Mouse (Mus musculus) MEL (cell line): ENCODE results near the gene Mprip.

Experiments
- CTCF ChIP-seq, 3 experiments: IDR thresholded peaks in 2 of 3; conservative IDR thresholded peaks in 1 of 3; 2 replicates each; pipeline ENCODE4 v1.5.1; 2011 to 2012; ENCODE audit warnings: low read length in 3 of 3, low read depth in 2 of 3, mild to moderate bottlenecking in 2 of 3, improper control_type of control experiment in 1 of 3, inconsistent platforms in 1 of 3, mixed read lengths in 1 of 3, moderate library complexity in 1 of 3; ENCODE audit not compliant: control insufficient read depth in 1 of 3, insufficient read depth in 1 of 3, poor library complexity in 1 of 3, severe bottlenecking in 1 of 3
- HCFC1 ChIP-seq: IDR thresholded peaks from 2 replicates; pipeline ENCODE4 v1.6.1; 2012; ENCODE audit warnings: low read depth, mild to moderate bottlenecking, inconsistent platforms, low read length, improper control_type of control experiment, moderate library complexity
- MYB ChIP-seq: IDR thresholded peaks from 2 replicates; pipeline ENCODE4 v1.6.1; 2011; ENCODE audit warnings: mild to moderate bottlenecking, low read depth, low read length, improper control_type of control experiment
- NELFE ChIP-seq: IDR thresholded peaks from 2 replicates; pipeline ENCODE4 v1.6.1; 2011; ENCODE audit warnings: low read depth, low read length, improper control_type of control experiment
- POLR2A ChIP-seq, 2 experiments: IDR thresholded peaks; 2 replicates each; pipeline ENCODE4 v1.6.1; 2011 to 2012; ENCODE audit warnings: low read length in 2 of 2, mild to moderate bottlenecking in 2 of 2, control low read depth in 1 of 2, improper control_type of control experiment in 1 of 2, low read depth in 1 of 2, moderate library complexity in 1 of 2; ENCODE audit not compliant: control insufficient read depth in 1 of 2, insufficient read depth in 1 of 2, poor library complexity in 1 of 2
- POLR2AphosphoS2 ChIP-seq: IDR thresholded peaks from 2 replicates; pipeline ENCODE4 v1.6.1; 2011; ENCODE audit warnings: low read length, improper control_type of control experiment
- USF1 ChIP-seq: IDR thresholded peaks from 2 replicates; pipeline ENCODE4 v1.6.1; 2014; ENCODE audit warnings: low read depth, mild to moderate bottlenecking, inconsistent platforms, low read length, improper control_type of control experiment, moderate library complexity
- ZC3H11A ChIP-seq: IDR thresholded peaks from 2 replicates; pipeline ENCODE4 v1.6.1; 2012; ENCODE audit warnings: low read depth, mild to moderate bottlenecking, inconsistent platforms, low read length, improper control_type of control experiment

DNA sequence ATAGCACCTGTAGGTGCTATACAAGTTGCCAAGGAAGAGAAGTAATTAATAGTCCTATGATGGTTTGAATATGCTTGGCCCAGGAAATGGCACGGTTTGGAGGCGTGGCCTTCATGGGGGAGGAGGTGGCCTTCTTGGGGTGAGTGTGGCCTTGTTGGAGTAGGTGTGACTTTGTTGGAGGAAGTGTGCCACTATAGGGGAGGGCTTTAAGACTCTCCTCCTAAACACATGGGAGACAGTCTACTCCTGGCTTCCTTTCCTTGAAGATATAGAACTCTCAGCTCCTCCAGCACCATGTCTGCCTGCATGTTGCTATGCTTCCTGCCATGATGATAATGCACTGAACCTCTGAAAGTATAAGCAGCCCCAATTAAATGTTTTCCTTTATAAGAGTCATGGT lies 8.1 kb upstream of the Mprip start:
- TF ChIP-seq POLR2A (IDR thresholded peaks at IDR 0.05; ENCODE audit: control insufficient read depth in 1 of 2, insufficient read depth in 1 of 2, low read depth in 1 of 2, low read length in 2 of 2, poor library complexity in 1 of 2) (peak in 1 of 2 experiments; percentile 34; a peak in 1 of 4 replicates), POLR2AphosphoS2 (no peak), NELFE (peak; percentile 54), CTCF (IDR thresholded peaks at IDR 0.05 in 2 of 3, conservative IDR thresholded peaks at IDR 0.05 in 1 of 3; ENCODE audit: control insufficient read depth in 1 of 3, insufficient read depth in 1 of 3, low read depth in 2 of 3, low read length in 3 of 3, poor library complexity in 1 of 3, severe bottlenecking in 1 of 3) (no peak), MYB (no peak), ZC3H11A (no peak), HCFC1 (0 out of 2 replicates have a peak, but pooled peaks have one; percentile 29), USF1 (no peak)
